Mouse (Mus musculus) bone marrow, adult 2 months (tissue): Measurements from ENCODE around the gene Ccdc114.

Experiments
- CTCF ChIP-seq: fragments of 200-500 bp; IDR thresholded peaks from 2 replicates; pipeline ENCODE4 v1.5.1; 2011; ENCODE audit warnings: low read length, control low read depth; ENCODE audit not compliant: control insufficient read depth, insufficient read depth
- POLR2A ChIP-seq: fragments of 200-500 bp; IDR thresholded peaks from 2 replicates; pipeline ENCODE4 v1.6.1; 2011; ENCODE audit warnings: low read depth, mild to moderate bottlenecking, control low read depth, low read length, borderline replicate concordance; ENCODE audit not compliant: control insufficient read depth

DNA sequence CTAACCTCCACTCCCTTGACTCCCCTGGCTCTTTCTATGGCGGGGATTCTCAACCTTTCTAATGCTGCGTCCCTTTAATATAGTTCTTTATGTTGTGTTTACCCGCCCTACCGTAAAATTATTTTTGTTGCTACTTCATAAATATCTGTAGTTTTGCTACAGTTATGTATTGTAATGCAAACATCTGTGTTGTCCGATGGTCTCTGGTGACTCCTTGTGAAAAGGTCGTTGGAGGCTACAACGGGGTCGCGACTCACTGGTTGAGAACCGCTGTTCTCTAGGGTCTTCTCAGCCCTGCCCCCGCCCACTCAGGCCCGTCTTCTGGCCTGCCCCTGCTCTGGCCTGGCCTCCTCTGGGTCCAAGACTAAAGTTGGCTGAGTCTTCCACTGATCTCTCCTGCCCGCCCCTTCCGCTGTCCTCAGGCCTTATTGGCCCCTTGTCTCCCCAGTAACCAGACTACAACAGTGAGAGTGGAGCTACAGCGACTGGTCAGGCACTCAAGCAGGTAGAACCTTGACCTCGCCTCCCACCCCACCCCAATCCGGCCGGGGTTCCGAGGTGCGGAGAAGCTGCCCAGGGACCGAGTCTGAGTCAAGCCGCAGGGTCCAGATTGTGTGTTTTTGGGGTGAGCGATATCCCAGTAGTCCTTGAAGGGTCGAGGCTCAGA, at the start of gene Ccdc114:
- peak; percentile 79 for TF ChIP-seq POLR2A
- no peak for TF ChIP-seq CTCF
